Mouse (Mus musculus) kidney, embryonic 14.5 days (tissue): Measurements from ENCODE around the gene Nfasc. TPM values are rescaled to one million over a fixed set of nuclear protein-coding genes. Genes with fewer than 3 reads are reported as not detected.

Source experiments
- ATAC-seq: fragments of 200-750 bp; cut with Nextera tagmentation; 2 replicates; pipeline ENCODE4 v1.8.0; 2017; ENCODE audit warnings: moderate number of reproducible peaks, mild to moderate bottlenecking, moderate TSS enrichment, moderate library complexity; ENCODE audit not compliant: low FRiP score, low TSS enrichment
- H3K27ac ChIP-seq: fragments of 300-500 bp; sonication (generic); 2 replicates; pipeline ENCODE4 v1.5.1; 2014; ENCODE audit warnings: low read depth, mild to moderate bottlenecking, low read length, moderate library complexity, mixed read lengths
- H3K27me3 ChIP-seq: fragments of 300-500 bp; sonication (generic); 2 replicates; pipeline ENCODE4 v1.6.1; 2014; ENCODE audit warnings: mild to moderate bottlenecking, low read length; ENCODE audit not compliant: control insufficient read depth, insufficient read depth
- H3K36me3 ChIP-seq: fragments of 300-500 bp; sonication (generic); 2 replicates; pipeline ENCODE4 v1.6.1; 2014; ENCODE audit warnings: low read length, mixed read lengths; ENCODE audit not compliant: control insufficient read depth, insufficient read depth
- H3K4me1 ChIP-seq: fragments of 300-500 bp; sonication (generic); 2 replicates; pipeline ENCODE4 v1.6.1; 2014; ENCODE audit warnings: low read length, mixed read lengths; ENCODE audit not compliant: control insufficient read depth, insufficient read depth
- H3K4me2 ChIP-seq: fragments of 300-500 bp; sonication (generic); replicated peaks from 2 replicates; pipeline ENCODE4 v1.6.1; 2014; ENCODE audit warnings: low read depth, mild to moderate bottlenecking, low read length
- H3K4me3 ChIP-seq: fragments of 300-500 bp; sonication (generic); 2 replicates; pipeline ENCODE4 v1.5.1; 2014; ENCODE audit warnings: mild to moderate bottlenecking, low read length
- H3K9ac ChIP-seq: fragments of 300-500 bp; sonication (generic); 2 replicates; pipeline ENCODE4 v1.6.1; 2014; ENCODE audit warnings: low read depth, mild to moderate bottlenecking, low read length, moderate library complexity
- H3K9me3 ChIP-seq: fragments of 300-500 bp; sonication (generic); 2 replicates; pipeline ENCODE4 v1.6.1; 2016; ENCODE audit warnings: low read length; ENCODE audit not compliant: control insufficient read depth
- WGBS: fragments of 180-500 bp; shearing (Covaris S2); extraction: QIAGEN DNeasy Blood & Tissue Kit; methylation state at CpG from one replicate; pipeline ENCODE4 v1.1.7; 2014; 5-methylcytosine and 5-hydroxymethylcytosine counted together
- polyA plus RNA-seq: library from polyadenylated mRNA; unstranded; fragments of >200 nt; fragmentation: Nextera tagmentation; extraction: Ambion mirVana; gene quantifications from 2 replicates; pipeline ENCODE4 v1.2.1, GENCODE M21; 2014

Gene Nfasc
- polyA plus RNA-seq, 1 experiment from 2014 or later, result 0.76 TPM

DNA sequence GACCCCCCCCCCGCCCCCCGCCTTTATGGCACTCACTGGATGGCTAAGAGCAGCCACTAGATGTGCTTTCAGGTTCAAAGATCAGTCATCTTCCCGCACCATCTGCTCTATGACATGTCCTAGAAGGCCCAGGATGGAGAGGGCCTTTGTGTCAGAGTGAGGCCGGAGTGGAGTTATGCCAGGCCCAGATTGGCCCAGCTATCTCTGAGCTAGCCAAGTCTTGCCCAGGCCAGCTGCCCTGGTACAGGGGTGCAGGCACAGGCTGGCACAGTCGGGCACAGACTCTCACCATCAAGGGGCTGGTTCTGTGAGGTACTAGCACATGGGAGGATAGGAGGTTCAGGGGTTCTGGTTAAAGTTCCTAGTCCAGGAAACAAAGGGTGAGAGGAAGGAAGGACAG is 203.9 kb downstream of the Nfasc start:
- WGBS, result 83% methylated on average over 5 of the region's 5 CpGs

DNA sequence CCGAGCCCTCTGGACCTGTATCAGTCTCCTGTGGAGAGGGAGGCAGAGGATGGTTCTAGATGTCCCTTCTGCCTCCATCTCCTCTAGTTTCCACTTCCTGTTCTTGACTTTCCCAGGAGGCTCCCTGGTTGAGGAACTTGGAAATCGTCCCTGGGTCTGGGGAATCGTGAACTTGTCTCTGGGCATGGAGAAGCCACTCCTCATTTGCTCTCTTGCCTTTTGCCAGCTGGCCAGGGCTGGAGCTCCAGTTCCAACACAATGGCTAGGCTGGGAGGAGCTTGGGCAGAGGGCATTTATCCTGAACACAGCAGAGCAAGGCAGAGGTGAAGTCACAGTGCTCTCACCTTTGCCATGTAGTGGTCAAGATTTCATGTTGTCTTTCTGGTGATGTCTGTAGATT is 205.2 kb downstream of the Nfasc start:
- WGBS, result 70% methylated on average over 3 of the region's 3 CpGs
- Histone ChIP-seq H3K27ac (no peak overlapping the region), H3K9ac (no peak overlapping the region), H3K27me3 (peaks cover 8% of the 10 kb centered on the region; the same call in 1 of the 2 replicates), H3K4me3 (no peak overlapping the region), H3K9me3 (no peaks in the 10 kb centered on the region), H3K4me2 (no peak overlapping the region), H3K4me1 (peaks cover 5% of the 10 kb centered on the region), H3K36me3 (no peaks in the 10 kb centered on the region)
- no peak for ATAC-seq

More for the DNA sequence above, 203.9 kb downstream of the Nfasc start:
- no peaks in the 10 kb centered on the region for H3K36me3 ChIP-seq
- H3K9me3 ChIP-seq, result no peaks in the 10 kb centered on the region
- H3K27me3 ChIP-seq, result peaks cover 21% of the 10 kb centered on the region
- H3K27ac ChIP-seq, result no peak overlapping the region
- ATAC-seq, result no peak
- no peak overlapping the region for H3K4me2 ChIP-seq
- no peak overlapping the region for H3K9ac ChIP-seq
- no peak overlapping the region for H3K4me3 ChIP-seq
- H3K4me1 ChIP-seq, result peaks cover 18% of the 10 kb centered on the region

DNA sequence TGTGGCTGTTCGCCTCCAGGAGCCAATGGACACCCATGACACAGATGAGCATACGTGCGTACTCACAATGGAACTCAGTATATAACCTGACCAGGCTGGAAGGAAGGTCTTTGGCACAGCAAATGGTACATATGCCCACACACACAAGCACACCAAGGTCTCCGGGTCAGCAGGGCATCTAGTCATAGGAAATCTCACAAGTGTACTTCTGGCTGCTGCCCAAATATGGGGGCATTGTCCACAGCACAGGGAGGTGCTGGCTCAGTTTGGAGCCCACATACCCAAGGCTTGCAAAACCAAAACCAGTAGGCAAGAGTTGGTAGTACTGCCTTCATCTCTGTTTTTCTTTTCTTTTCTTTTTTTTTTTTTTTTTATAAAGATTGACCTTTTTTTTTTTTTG is 206.1 kb downstream of the Nfasc start:
- H3K36me3 ChIP-seq, result no peaks in the 10 kb centered on the region
- no peak overlapping the region for H3K27ac ChIP-seq
- ATAC-seq, result no peak
- H3K27me3 ChIP-seq, result peaks cover under 1% of the 10 kb centered on the region; the same call in 1 of the 2 replicates
- no peak overlapping the region for H3K4me3 ChIP-seq
- no peaks in the 10 kb centered on the region for H3K9me3 ChIP-seq
- WGBS, result 93% methylated on average over 4 of the region's 4 CpGs
- no peak overlapping the region for H3K4me2 ChIP-seq
- H3K9ac ChIP-seq, result no peak overlapping the region
- 0 out of 2 replicates have a peak, but pooled peaks cover 3% of the 10 kb centered on the region for H3K4me1 ChIP-seq

DNA sequence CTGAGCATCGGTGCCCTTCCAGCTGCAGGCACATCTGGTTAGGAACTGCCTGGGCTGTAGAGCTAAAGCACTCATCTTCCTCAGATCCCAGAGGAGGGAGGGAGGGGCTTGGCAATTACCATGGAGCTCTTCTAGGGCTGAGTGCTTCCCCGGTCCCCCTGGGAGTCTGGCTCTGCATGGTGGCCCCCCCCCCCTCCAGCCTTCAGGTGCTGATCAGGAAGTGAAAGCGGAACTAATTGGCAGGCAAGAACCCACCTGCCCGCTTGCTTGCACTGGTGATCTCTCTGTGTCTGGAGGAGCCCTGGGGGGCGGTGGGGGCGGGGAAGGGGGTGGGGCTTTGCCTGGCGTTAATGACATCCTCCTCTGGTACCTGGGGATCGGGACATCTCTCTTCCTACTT is 207.8 kb downstream of the Nfasc start:
- Histone ChIP-seq H3K36me3 (no peaks in the 10 kb centered on the region), H3K4me3 (no peak overlapping the region), H3K27me3 (no peaks in the 10 kb centered on the region; the same call in 1 of the 2 replicates), H3K9me3 (no peaks in the 10 kb centered on the region), H3K9ac (no peak overlapping the region), H3K4me2 (peak overlapping the region; percentile 8; the same call in 1 of the 2 replicates), H3K4me1 (0 out of 2 replicates have a peak, but pooled peaks cover 3% of the 10 kb centered on the region), H3K27ac (no peak overlapping the region)
- WGBS, result 3% methylated on average over 8 of the region's 8 CpGs
- no peak; the same call in 1 of the 2 replicates for ATAC-seq

DNA sequence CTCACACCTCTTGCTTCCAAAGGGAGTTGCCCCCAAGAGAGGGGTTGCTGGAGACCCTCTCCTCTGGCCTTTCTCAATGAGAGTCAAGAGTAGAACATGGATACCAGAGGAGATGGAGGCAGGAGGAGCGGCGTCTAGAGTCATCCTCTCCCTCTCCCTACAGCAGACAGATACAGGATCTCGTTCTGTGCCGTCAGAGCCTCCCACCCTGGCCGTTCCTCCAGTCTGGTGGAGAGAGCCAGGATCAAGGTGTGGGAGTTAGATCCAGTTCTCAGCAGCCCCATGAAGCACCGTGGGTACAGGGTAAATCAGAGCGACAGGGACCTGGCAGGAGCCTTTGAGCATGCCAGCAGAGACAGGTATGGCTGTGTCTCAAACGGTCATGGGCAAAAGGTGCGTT is 209.1 kb downstream of the Nfasc start:
- Histone ChIP-seq H3K27ac (no peak overlapping the region), H3K9ac (no peak overlapping the region), H3K4me2 (no peak overlapping the region), H3K4me3 (no peak overlapping the region), H3K4me1 (0 out of 2 replicates have a peak, but pooled peaks cover 3% of the 10 kb centered on the region), H3K27me3 (no peaks in the 10 kb centered on the region; the same call in 1 of the 2 replicates), H3K9me3 (no peaks in the 10 kb centered on the region), H3K36me3 (no peaks in the 10 kb centered on the region)
- 60% methylated on average over 9 of the region's 9 CpGs for WGBS
- ATAC-seq, result no peak

DNA sequence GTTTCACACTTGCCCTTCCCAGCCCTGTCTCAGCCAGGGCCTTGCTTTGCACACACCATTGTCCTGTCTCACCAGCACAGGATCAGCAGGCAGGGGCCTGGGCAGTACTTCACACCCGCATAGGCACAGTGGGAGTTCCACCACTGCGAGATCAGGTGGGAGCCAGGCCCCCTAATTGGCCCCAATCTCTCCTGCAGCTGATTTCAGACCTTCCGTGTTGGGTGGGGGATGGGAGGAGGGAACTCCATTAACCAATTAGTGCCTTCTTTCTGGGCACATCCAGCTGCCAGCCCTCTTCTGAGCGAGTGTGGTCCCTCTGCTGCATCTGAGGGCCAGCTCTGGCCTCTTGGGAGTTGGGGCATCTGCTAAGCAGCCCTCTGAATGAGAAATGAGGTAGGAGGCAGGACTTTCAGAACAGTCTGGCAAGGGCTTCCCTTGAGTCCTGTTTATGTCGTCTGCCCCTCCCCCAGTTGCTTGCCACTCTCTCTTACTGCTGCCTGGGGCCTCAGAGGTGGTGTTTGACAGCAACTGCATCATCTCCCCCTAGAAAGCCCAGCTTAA is 210.9 kb downstream of the Nfasc start:
- Histone ChIP-seq H3K27ac (no peak overlapping the region), H3K4me2 (no peak overlapping the region), H3K36me3 (no peaks in the 10 kb centered on the region), H3K9me3 (no peaks in the 10 kb centered on the region), H3K4me3 (no peak overlapping the region), H3K27me3 (no peaks in the 10 kb centered on the region; the same call in 1 of the 2 replicates), H3K4me1 (0 out of 2 replicates have a peak, but pooled peaks cover 3% of the 10 kb centered on the region), H3K9ac (no peak overlapping the region)
- ATAC-seq, result no peak
- 10% methylated on average over 5 of the region's 5 CpGs for WGBS

DNA sequence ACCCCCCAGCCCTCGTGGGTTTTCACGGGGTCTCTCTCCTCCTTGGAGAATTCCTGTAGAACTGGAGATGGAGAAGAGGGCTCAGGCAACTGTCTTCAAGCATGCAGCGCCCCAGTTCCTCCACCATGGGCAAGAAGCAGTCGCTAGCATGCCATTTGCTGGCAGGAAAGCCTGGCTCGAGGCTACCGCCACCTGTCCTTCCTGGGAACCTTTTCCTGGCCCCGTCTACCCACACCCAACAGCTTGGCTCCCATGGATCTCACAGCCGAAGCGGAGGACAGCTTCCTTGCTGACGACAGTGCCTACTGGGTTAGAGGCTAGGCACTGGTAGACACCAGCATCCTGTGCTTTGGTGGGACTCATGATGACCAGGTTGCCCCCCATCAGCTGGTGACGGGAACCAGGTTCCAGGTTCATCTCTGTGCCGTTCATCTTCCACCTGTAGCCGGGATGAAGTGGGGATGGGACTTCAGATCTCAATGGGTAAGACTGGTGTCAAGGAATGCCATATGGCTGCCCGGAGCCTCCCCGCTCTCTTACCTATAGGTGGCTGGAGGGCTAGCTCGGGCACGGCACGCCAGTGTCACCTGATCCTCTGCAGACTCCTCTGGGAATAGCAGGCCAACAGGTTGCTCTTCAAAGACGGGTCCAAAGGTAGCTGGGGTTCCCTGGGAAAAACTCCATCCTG is 212.8 kb downstream of the Nfasc start:
- Histone ChIP-seq H3K27me3 (no peaks in the 10 kb centered on the region; the same call in 1 of the 2 replicates), H3K36me3 (no peaks in the 10 kb centered on the region), H3K4me3 (no peak overlapping the region), H3K4me1 (0 out of 2 replicates have a peak, but pooled peaks cover 3% of the 10 kb centered on the region), H3K9me3 (no peaks in the 10 kb centered on the region), H3K27ac (no peak overlapping the region), H3K9ac (no peak overlapping the region), H3K4me2 (no peak overlapping the region)
- no peak for ATAC-seq
- WGBS, result 82% methylated on average over 19 of the region's 19 CpGs

DNA sequence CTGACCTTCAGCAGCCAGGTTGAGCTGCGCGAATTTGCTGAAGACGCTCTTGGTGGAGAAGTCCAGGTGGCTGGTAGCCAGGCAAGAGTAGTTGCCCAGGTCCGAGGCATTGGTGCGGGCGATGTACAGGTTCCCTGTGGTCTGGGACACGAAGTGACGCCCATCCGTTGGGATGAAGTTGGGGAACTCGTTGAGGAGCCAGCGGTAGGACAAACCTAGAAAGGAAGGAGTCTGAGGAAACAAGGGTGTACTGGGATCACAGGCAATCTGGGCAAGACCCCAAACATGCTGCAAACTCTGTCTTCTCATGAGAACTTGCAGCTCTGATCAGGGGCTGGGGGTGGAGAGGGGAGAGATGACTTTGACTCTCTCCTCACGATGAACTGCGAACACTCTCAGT is 213.5 kb downstream of the Nfasc start:
- H3K27ac ChIP-seq, result no peak overlapping the region
- H3K4me2 ChIP-seq, result no peak overlapping the region
- WGBS, result 94% methylated on average over 13 of the region's 13 CpGs
- no peak overlapping the region for H3K9ac ChIP-seq
- H3K9me3 ChIP-seq, result no peaks in the 10 kb centered on the region
- H3K4me3 ChIP-seq, result no peak overlapping the region
- no peaks in the 10 kb centered on the region for H3K27me3 ChIP-seq
- 0 out of 2 replicates have a peak, but pooled peaks cover 3% of the 10 kb centered on the region for H3K4me1 ChIP-seq
- no peak for ATAC-seq
- H3K36me3 ChIP-seq, result no peaks in the 10 kb centered on the region

DNA sequence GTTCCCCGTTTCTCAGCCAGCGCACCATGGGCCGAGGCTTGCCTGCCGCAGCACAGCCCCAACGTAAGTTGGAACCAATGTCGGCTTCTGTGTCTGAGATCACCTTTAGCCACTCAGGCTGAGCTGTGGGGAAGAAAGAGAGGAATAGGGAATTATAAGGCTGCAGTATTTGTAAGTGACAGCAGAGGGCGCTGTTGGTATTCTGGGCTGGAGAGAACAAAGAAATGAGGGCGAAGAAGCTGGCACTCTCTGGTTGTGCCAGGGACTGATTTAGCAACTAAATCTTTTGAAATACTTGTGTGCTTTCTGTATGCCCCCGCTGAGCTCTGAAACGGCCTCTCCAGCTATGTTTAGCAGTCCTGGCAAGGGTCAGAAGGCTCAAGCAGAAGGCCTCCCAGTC is 215.8 kb downstream of the Nfasc start:
- H3K4me2 ChIP-seq, result no peak overlapping the region
- H3K4me1 ChIP-seq, result 0 out of 2 replicates have a peak, but pooled peaks cover 2% of the 10 kb centered on the region
- no peak overlapping the region for H3K9ac ChIP-seq
- H3K27ac ChIP-seq, result no peak overlapping the region
- WGBS, result 5% methylated on average over 10 of the region's 10 CpGs
- H3K27me3 ChIP-seq, result no peaks in the 10 kb centered on the region
- no peaks in the 10 kb centered on the region for H3K9me3 ChIP-seq
- ATAC-seq, result no peak
- no peaks in the 10 kb centered on the region for H3K36me3 ChIP-seq
- H3K4me3 ChIP-seq, result no peak overlapping the region
